Mouse (Mus musculus) embryonic facial prominence, embryonic 14.5 days (tissue): ENCODE measurements around the gene Lhfp. TPM values are rescaled to one million over a fixed set of nuclear protein-coding genes. Genes with fewer than 3 reads are reported as not detected.
A peak's percentile ranks its signal among the peaks of the same experiment; 100 is the strongest.
"Not testable (repeated sequence)": the region's sequence is repeated elsewhere in the genome, so short reads cannot be mapped to it uniquely, and the experiment has no call there.

Experiments used
- ATAC-seq: fragments of 200-750 bp; cut with Nextera tagmentation; 2 replicates; pipeline ENCODE4 v1.8.0; 2017; ENCODE audit warnings: low read depth, moderate number of reproducible peaks, moderate TSS enrichment
- DNase-seq: peaks from one replicate; pipeline ENCODE4 v3.0.0-alpha.2; 2015; ENCODE audit warnings: low spot score
- H3K27ac ChIP-seq: fragments of 300-500 bp; sonication (generic); replicated peaks from 2 replicates; pipeline ENCODE4 v1.5.1; 2014; ENCODE audit warnings: low read depth, mild to moderate bottlenecking, low read length, moderate library complexity
- H3K27me3 ChIP-seq: fragments of 300-500 bp; sonication (generic); replicated peaks from 2 replicates; pipeline ENCODE4 v1.6.1; 2014; ENCODE audit warnings: low read length; ENCODE audit not compliant: control insufficient read depth, insufficient read depth
- H3K36me3 ChIP-seq: fragments of 300-500 bp; sonication (generic); 2 replicates; pipeline ENCODE4 v1.6.1; 2014; ENCODE audit warnings: low read length, mixed read lengths; ENCODE audit not compliant: control insufficient read depth, insufficient read depth
- H3K4me1 ChIP-seq: fragments of 300-500 bp; sonication (generic); 2 replicates; pipeline ENCODE4 v1.6.1; 2014; ENCODE audit warnings: antibody characterized with exemption, low read length; ENCODE audit not compliant: control insufficient read depth, insufficient read depth
- H3K4me2 ChIP-seq: fragments of 300-500 bp; sonication (generic); 2 replicates; pipeline ENCODE4 v1.6.1; 2014; ENCODE audit warnings: low read depth, mild to moderate bottlenecking, low read length, moderate library complexity, mixed read lengths
- H3K4me3 ChIP-seq: fragments of 300-500 bp; sonication (generic); 2 replicates; pipeline ENCODE4 v1.5.1; 2014; ENCODE audit warnings: low read depth, mild to moderate bottlenecking, low read length
- H3K9ac ChIP-seq: fragments of 300-500 bp; sonication (generic); 2 replicates; pipeline ENCODE4 v1.6.1; 2014; ENCODE audit warnings: low read depth, mild to moderate bottlenecking, low read length, moderate library complexity, mixed read lengths
- H3K9me3 ChIP-seq: fragments of 300-500 bp; sonication (generic); 2 replicates; pipeline ENCODE4 v1.6.1; 2016; ENCODE audit warnings: low read length; ENCODE audit not compliant: control insufficient read depth
- WGBS: fragments of 180-500 bp; shearing (Covaris S2); extraction: QIAGEN DNeasy Blood & Tissue Kit; methylation state at CpG from one replicate; pipeline ENCODE4 v1.1.7; 2014; 5-methylcytosine and 5-hydroxymethylcytosine counted together
- polyA plus RNA-seq: library from polyadenylated mRNA; unstranded; fragments of >200 nt; fragmentation: Nextera tagmentation; extraction: Ambion mirVana; gene quantifications from 2 replicates; pipeline ENCODE4 v1.2.1, GENCODE M21; 2014

Lhfp gene
- polyA plus RNA-seq, 1 experiment from 2014 or later: 73.9 TPM

DNA sequence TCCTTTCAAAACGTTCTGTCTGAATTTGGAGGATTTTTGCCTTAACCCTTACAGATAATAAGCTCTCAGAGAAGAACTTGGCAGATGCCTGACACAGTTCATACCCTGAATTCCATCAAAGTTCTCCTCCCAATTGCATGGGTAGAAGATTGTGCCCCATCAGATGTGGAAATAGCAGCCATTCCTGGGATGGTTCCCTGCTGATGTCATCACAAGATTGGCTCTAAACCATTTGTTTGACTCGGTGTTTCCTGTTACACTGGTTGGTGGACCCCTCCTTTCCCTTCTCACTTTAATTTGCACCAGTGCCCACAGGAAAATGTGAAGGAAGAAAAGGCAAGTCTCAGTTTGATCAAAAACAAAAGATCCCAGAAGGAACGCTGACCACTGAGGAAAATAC, 68.6 kb downstream of the Lhfp start:
- no peak overlapping the region for H3K4me2 ChIP-seq
- no peak overlapping the region for H3K9ac ChIP-seq
- 20% methylated on average over 3 of the region's 3 CpGs for WGBS
- no peaks in the 10 kb centered on the region for H3K27me3 ChIP-seq
- 0 out of 2 replicates have a peak overlapping the region, but pooled peaks have one; percentile 15 for H3K27ac ChIP-seq
- H3K36me3 ChIP-seq: no peaks in the 10 kb centered on the region
- peaks cover 6% of the 10 kb centered on the region; the same call in 1 of the 2 replicates for H3K9me3 ChIP-seq
- ATAC-seq (0 out of 2 replicates have a peak, but pooled peaks have one; percentile 41), DNase-seq (peak; percentile 61)
- no peak overlapping the region for H3K4me3 ChIP-seq
- 0 out of 2 replicates have a peak, but pooled peaks cover 9% of the 10 kb centered on the region for H3K4me1 ChIP-seq

DNA sequence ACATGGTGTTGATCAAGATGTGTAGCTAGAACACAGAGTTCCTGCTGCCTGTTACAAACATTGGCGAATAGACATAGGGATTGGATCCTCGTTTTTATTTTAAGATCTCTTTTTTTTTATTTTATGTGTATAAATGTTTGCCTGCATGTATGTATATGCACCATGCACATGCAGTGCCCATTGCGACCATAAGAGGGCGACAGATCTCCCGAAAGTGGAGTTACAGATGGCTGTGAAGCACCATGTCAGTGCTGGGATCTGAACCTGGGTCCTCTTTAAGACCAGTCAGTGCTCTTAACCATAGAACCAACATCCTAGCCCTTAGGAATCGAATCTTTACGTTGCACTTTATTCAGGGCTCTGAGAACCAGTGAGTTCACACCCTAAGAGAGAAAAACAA, 70.7 kb downstream of the Lhfp start:
- ATAC-seq (no peak), DNase-seq (no peak)
- WGBS: 94% methylated on average over 7 of the region's 7 CpGs
- H3K4me3 ChIP-seq: no peak overlapping the region
- H3K4me1 ChIP-seq: 0 out of 2 replicates have a peak, but pooled peaks cover 9% of the 10 kb centered on the region
- H3K27ac ChIP-seq: no peak overlapping the region
- H3K27me3 ChIP-seq: no peaks in the 10 kb centered on the region
- no peak overlapping the region for H3K9ac ChIP-seq
- no peaks in the 10 kb centered on the region for H3K36me3 ChIP-seq
- H3K9me3 ChIP-seq: peaks cover 6% of the 10 kb centered on the region; the same call in 1 of the 2 replicates
- H3K4me2 ChIP-seq: no peak overlapping the region

DNA sequence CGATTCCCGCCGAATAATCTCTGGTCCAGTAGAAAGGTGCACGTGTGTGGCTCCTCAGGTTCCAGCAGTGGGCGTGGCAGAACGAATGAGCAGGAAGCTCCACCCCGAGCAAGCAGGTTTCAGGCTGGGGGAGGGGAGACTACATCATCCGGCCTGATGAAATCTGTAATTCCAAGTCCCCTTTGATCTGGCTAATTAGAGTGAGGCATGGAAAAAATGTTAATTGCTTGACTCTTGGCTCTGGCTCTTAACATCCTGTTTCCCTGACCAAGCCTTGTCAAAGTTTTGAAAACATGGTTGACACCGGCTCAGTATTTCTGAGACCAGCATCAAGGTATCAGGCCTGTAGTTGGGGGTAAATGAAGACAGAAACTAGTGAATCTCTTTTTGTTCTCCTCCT, 77.4 kb downstream of the Lhfp start:
- H3K27me3 ChIP-seq, H3K36me3 ChIP-seq, H3K4me3 ChIP-seq, H3K9ac ChIP-seq, ATAC-seq, H3K27ac ChIP-seq, H3K4me1 ChIP-seq, H3K9me3 ChIP-seq, H3K4me2 ChIP-seq, DNase-seq: not testable (repeated sequence)
- WGBS: 28% methylated on average over 2 of the region's 9 CpGs

DNA sequence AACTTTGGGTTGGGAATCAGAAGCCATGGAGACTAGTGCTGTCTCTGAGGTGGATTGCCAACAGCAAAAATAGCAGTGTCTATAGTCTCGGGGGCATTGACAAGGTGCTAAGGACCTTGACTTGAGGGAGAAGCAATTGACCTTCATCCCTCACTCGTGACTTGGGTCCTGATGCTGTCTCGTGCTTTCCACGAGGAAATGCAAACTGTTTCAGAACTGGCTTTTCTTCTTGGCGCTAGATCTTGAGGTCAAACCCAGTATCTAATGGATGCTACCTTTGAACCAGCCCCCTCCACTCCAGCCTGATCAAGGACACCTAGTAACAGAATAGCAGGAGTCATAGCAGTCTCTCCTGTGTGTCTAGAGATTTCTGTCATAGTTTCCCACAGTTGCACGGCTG, 78.7 kb downstream of the Lhfp start:
- no peak overlapping the region for H3K27ac ChIP-seq
- H3K9me3 ChIP-seq: no peaks in the 10 kb centered on the region
- no peaks in the 10 kb centered on the region for H3K4me1 ChIP-seq
- WGBS: 88% methylated on average over 6 of the region's 6 CpGs
- ATAC-seq: no peak
- H3K36me3 ChIP-seq: no peaks in the 10 kb centered on the region
- no peak overlapping the region for H3K4me2 ChIP-seq
- H3K4me3 ChIP-seq: no peak overlapping the region
- no peak for DNase-seq
- H3K9ac ChIP-seq: no peak overlapping the region
- no peaks in the 10 kb centered on the region for H3K27me3 ChIP-seq

DNA sequence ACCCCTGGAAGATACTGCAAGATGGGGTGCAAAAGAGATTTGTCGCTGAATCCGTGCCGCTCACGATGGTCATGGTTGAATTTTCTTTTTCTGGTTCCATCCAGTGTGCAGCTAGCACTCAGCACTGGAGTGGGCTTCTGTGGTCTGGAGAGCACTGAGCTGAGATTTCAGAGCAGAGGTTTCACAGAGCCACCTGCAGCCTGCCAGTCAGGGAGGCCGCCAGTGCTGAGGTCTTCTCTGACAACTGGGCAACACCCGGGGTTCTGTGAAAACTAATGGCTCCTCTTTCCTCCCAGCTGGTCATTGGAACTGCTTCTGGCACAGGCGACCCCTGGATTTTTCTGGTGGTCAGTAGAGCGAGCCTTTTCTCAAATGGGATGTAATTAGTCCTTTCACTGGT, 84.2 kb downstream of the Lhfp start:
- 77% methylated on average over 8 of the region's 8 CpGs for WGBS
- ATAC-seq (peak; percentile 22; the same call in 1 of the 2 replicates), DNase-seq (no peak)
- H3K4me1 ChIP-seq: no peaks in the 10 kb centered on the region
- no peak overlapping the region for H3K4me3 ChIP-seq
- no peaks in the 10 kb centered on the region for H3K27me3 ChIP-seq
- no peak overlapping the region for H3K27ac ChIP-seq
- no peaks in the 10 kb centered on the region for H3K36me3 ChIP-seq
- no peak overlapping the region for H3K9ac ChIP-seq
- H3K4me2 ChIP-seq: no peak overlapping the region
- H3K9me3 ChIP-seq: no peaks in the 10 kb centered on the region

DNA sequence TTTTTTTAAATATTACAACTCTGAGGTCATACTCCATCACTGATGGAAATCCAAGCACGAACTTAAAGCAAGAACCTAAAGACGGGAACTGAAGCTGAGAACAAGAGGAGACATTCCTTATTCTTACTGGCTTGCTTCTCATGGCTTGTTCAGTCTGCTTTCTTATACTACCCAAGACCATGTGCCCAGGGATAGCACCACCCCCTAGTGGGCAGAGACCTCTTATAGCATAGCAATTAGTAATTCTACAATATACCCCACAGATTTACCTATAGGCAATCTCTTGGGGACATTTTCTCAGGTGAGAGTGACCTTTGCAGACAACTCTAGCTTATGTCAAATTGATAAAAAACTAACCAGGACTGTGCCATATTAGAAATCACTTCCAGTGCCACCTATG, 97.5 kb downstream of the Lhfp start:
- H3K4me2 ChIP-seq: no peak overlapping the region

DNA sequence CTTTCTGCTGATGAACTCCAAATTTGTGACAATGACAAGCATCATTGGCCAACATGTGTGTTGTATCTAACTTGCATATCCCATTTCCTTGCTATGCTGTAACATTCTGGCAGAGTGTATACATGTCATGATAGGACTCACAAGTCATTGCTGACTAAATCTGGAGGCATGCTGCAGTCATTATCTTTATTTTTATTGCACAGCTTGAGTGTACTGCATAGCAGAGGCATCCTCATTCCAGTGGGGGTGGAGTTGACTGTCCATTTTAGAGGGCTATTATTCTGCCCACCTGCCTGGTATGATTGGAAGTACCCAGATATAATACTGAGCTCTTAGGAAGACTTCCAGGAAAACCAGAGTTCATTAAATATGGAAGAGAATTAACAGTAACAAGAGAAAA, 97.9 kb downstream of the Lhfp start:
- DNase-seq (no peak), ATAC-seq (no peak)
- Histone ChIP-seq H3K27me3 (no peaks in the 10 kb centered on the region), H3K9ac (no peak overlapping the region), H3K9me3 (0 out of 2 replicates have a peak, but pooled peaks cover 4% of the 10 kb centered on the region), H3K4me1 (no peaks in the 10 kb centered on the region), H3K4me3 (no peak overlapping the region), H3K27ac (no peak overlapping the region), H3K4me2 (no peak overlapping the region), H3K36me3 (no peaks in the 10 kb centered on the region)

More for the DNA sequence above, 97.5 kb downstream of the Lhfp start:
- Histone ChIP-seq H3K9ac (no peak overlapping the region), H3K27me3 (no peaks in the 10 kb centered on the region), H3K4me1 (no peaks in the 10 kb centered on the region), H3K27ac (no peak overlapping the region), H3K4me3 (no peak overlapping the region), H3K9me3 (0 out of 2 replicates have a peak, but pooled peaks cover 4% of the 10 kb centered on the region), H3K36me3 (no peaks in the 10 kb centered on the region)
- DNase-seq (no peak), ATAC-seq (no peak)
- whole genome bisulfite sequencing: 88% methylated on average over 2 of the region's 2 CpGs

DNA sequence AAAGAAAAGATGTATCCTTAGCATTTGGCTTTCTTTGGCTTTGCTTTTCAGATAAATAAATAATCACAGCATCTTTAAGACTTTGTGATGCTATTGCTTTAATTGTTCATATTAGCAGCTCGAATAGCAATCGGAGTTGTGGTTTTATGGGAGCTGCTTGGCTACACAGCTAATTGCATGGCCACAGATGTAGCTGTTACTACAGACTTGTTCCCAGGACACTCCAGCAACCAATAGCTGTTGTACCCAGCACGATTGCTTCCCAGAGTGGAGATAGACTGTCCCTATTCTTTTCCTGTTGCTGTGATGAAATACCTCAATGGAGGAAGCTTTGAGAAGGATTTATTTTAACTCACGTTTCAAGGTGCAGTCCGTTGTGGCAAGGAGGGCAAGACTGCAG, 98.3 kb downstream of the Lhfp start:
- ATAC-seq: no peak
- WGBS: 88% methylated on average over 5 of the region's 5 CpGs

DNA sequence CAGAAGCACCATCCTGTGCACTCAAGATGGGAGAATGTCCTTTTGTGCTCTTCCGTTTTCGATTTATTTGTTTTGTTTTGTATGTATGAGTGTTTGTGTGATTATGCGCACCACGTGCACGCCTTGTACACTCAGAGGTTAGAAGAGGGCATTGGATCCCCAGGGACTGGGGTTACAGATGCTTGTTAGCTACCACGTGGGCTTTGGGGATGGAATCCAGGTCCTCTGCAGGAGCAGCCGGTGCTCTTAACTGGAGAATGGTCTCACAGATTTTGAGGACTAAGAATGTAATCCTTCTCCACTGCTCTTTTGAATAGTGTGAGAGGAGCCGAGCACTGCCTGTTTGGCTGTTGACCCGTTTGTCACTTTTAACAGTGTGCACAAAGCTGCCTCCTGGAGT, 101.2 kb downstream of the Lhfp start:
- no peak overlapping the region for H3K9ac ChIP-seq
- ATAC-seq (no peak), DNase-seq (no peak)
- no peaks in the 10 kb centered on the region for H3K9me3 ChIP-seq
- no peak overlapping the region for H3K27ac ChIP-seq
- H3K36me3 ChIP-seq: no peaks in the 10 kb centered on the region
- H3K4me3 ChIP-seq: no peak overlapping the region
- no peaks in the 10 kb centered on the region for H3K4me1 ChIP-seq
- WGBS: 71% methylated on average over 9 of the region's 9 CpGs
- no peaks in the 10 kb centered on the region for H3K27me3 ChIP-seq
- H3K4me2 ChIP-seq: no peak overlapping the region

More for the DNA sequence above, 98.3 kb downstream of the Lhfp start:
- no peak overlapping the region for H3K9ac ChIP-seq
- 0 out of 2 replicates have a peak, but pooled peaks cover 4% of the 10 kb centered on the region for H3K9me3 ChIP-seq
- H3K4me2 ChIP-seq: no peak overlapping the region
- no peak for DNase-seq
- H3K4me1 ChIP-seq: no peaks in the 10 kb centered on the region
- H3K36me3 ChIP-seq: no peaks in the 10 kb centered on the region
- no peaks in the 10 kb centered on the region for H3K27me3 ChIP-seq
- H3K27ac ChIP-seq: no peak overlapping the region
- H3K4me3 ChIP-seq: no peak overlapping the region
